Mouse (Mus musculus): ENCODE results near the gene Pacsin3. TPM values are rescaled to one million over a fixed set of nuclear protein-coding genes. Genes with fewer than 3 reads are reported as not detected.
A peak's percentile ranks its signal among the peaks of the same experiment; 100 is the strongest.

The Pacsin3 gene
- polyA plus RNA-seq, 1 experiment from 2014 or later: 35.4 TPM

- ATAC-seq (ENCODE audit: extremely low read depth, insufficient number of reproducible peaks, low FRiP score, low TSS enrichment): no peak
Measured at GRCm38 (mm10) chr2:91244557-91245228, 11.1 kb upstream of the Pacsin3 start.

GRCm38 (mm10) chr2:91248366-91248765 is 7.4 kb upstream of the Pacsin3 start:
- Histone ChIP-seq H3K9ac (no peak overlapping the region), H3K27ac (replicated peaks) (no peak overlapping the region), H3K36me3 (no peaks in the 10 kb centered on the region), H3K4me1 (peaks cover 15% of the 10 kb centered on the region), H3K4me2 (no peak overlapping the region), H3K4me3 (no peak overlapping the region), H3K9me3 (no peaks in the 10 kb centered on the region), H3K27me3 (replicated peaks) (peaks cover 7% of the 10 kb centered on the region)
- 75% methylated on average over 4 of the region's 4 CpGs for WGBS
- no peak for ATAC-seq (ENCODE audit: extremely low read depth, insufficient number of reproducible peaks, low FRiP score, low TSS enrichment)

More at GRCm38 (mm10) chr2:91244557-91245228, 11.1 kb upstream of the Pacsin3 start:
- no peak overlapping the region for H3K4me3 ChIP-seq
- H3K9ac ChIP-seq: no peak overlapping the region
- H3K9me3 ChIP-seq: no peaks in the 10 kb centered on the region
- 62% methylated on average over 5 of the region's 5 CpGs for WGBS
- H3K27me3 ChIP-seq (replicated peaks): no peaks in the 10 kb centered on the region
- no peak overlapping the region for H3K27ac ChIP-seq (replicated peaks)
- H3K4me1 ChIP-seq: no peaks in the 10 kb centered on the region
- no peak overlapping the region for H3K4me2 ChIP-seq
- H3K36me3 ChIP-seq: no peaks in the 10 kb centered on the region

GRCm38 (mm10) chr2:91252001-91252400 is 3.8 kb upstream of the Pacsin3 start:
- Histone ChIP-seq H3K9me3 (no peaks in the 10 kb centered on the region), H3K36me3 (no peaks in the 10 kb centered on the region), H3K27me3 (replicated peaks) (peaks cover 40% of the 10 kb centered on the region), H3K9ac (peak overlapping the region; percentile 37; the same call in 1 of the 2 replicates), H3K27ac (replicated peaks) (peak overlapping the region; percentile 74), H3K4me3 (no peak overlapping the region), H3K4me2 (no peak overlapping the region), H3K4me1 (peaks cover 29% of the 10 kb centered on the region)
- ATAC-seq (ENCODE audit: extremely low read depth, insufficient number of reproducible peaks, low FRiP score, low TSS enrichment): no peak
- 50% methylated on average over 4 of the region's 4 CpGs for whole genome bisulfite sequencing

GRCm38 (mm10) chr2:91252512-91252911 is 3.2 kb upstream of the Pacsin3 start:
- Histone ChIP-seq H3K9me3 (no peaks in the 10 kb centered on the region), H3K27ac (replicated peaks) (peak overlapping the region; percentile 74), H3K4me1 (peaks cover 32% of the 10 kb centered on the region), H3K27me3 (replicated peaks) (peaks cover 40% of the 10 kb centered on the region), H3K36me3 (no peaks in the 10 kb centered on the region), H3K4me2 (no peak overlapping the region), H3K4me3 (no peak overlapping the region), H3K9ac (peak overlapping the region; percentile 37; the same call in 1 of the 2 replicates)
- ATAC-seq (ENCODE audit: extremely low read depth, insufficient number of reproducible peaks, low FRiP score, low TSS enrichment): no peak
- 40% methylated on average over 4 of the region's 4 CpGs for WGBS

- Histone ChIP-seq H3K36me3 (no peaks in the 10 kb centered on the region), H3K9ac (peak overlapping the region; percentile 85; the same call in 1 of the 2 replicates), H3K4me3 (0 out of 2 replicates have a peak overlapping the region, but pooled peaks have one; percentile 82), H3K9me3 (no peaks in the 10 kb centered on the region), H3K4me1 (peaks cover 55% of the 10 kb centered on the region), H3K27me3 (replicated peaks) (peaks cover 46% of the 10 kb centered on the region), H3K27ac (replicated peaks) (no peak overlapping the region), H3K4me2 (peak overlapping the region; percentile 81)
- ATAC-seq (ENCODE audit: extremely low read depth, insufficient number of reproducible peaks, low FRiP score, low TSS enrichment): no peak
- WGBS: 43% methylated on average over 8 of the region's 8 CpGs
Measured at GRCm38 (mm10) chr2:91254725-91255380, 901 bp upstream of the Pacsin3 start.

- Histone ChIP-seq H3K27me3 (replicated peaks) (peaks cover 46% of the 10 kb centered on the region), H3K4me3 (peak overlapping the region; percentile 82), H3K36me3 (peaks cover 12% of the 10 kb centered on the region), H3K4me2 (peak overlapping the region; percentile 81), H3K27ac (replicated peaks) (peak overlapping the region; percentile 77), H3K9me3 (no peaks in the 10 kb centered on the region), H3K4me1 (peaks cover 58% of the 10 kb centered on the region), H3K9ac (peak overlapping the region; percentile 85)
- under 1% methylated on average over 52 of the region's 52 CpGs for WGBS
- peak; percentile 66; the same call in 1 of the 2 replicates for ATAC-seq (ENCODE audit: extremely low read depth, insufficient number of reproducible peaks, low FRiP score, low TSS enrichment)
Measured at GRCm38 (mm10) chr2:91256256-91257125, 737 bp downstream of the Pacsin3 start.

GRCm38 (mm10) chr2:91257126-91257980 is 1.6 kb downstream of the Pacsin3 start:
- peak overlapping the region; percentile 82 for H3K4me3 ChIP-seq
- peaks cover 46% of the 10 kb centered on the region for H3K27me3 ChIP-seq (replicated peaks)
- peak; percentile 47; the same call in 1 of the 2 replicates for ATAC-seq (ENCODE audit: extremely low read depth, insufficient number of reproducible peaks, low FRiP score, low TSS enrichment)
- H3K9me3 ChIP-seq: no peaks in the 10 kb centered on the region
- under 1% methylated on average over 22 of the region's 22 CpGs for WGBS
- H3K9ac ChIP-seq: peak overlapping the region; percentile 85
- peaks cover 49% of the 10 kb centered on the region for H3K4me1 ChIP-seq
- peak overlapping the region; percentile 77 for H3K27ac ChIP-seq (replicated peaks)
- H3K4me2 ChIP-seq: peak overlapping the region; percentile 81
- H3K36me3 ChIP-seq: peaks cover 18% of the 10 kb centered on the region

- Histone ChIP-seq H3K4me1 (peaks cover 43% of the 10 kb centered on the region), H3K9ac (peak overlapping the region; percentile 85), H3K4me3 (peak overlapping the region; percentile 82), H3K27ac (replicated peaks) (peak overlapping the region; percentile 77), H3K9me3 (no peaks in the 10 kb centered on the region), H3K4me2 (peak overlapping the region; percentile 81), H3K27me3 (replicated peaks) (peaks cover 41% of the 10 kb centered on the region), H3K36me3 (peaks cover 25% of the 10 kb centered on the region)
- WGBS: 66% methylated on average over 5 of the region's 5 CpGs
- no peak for ATAC-seq (ENCODE audit: extremely low read depth, insufficient number of reproducible peaks, low FRiP score, low TSS enrichment)
Measured at GRCm38 (mm10) chr2:91258054-91258453, 2.3 kb downstream of the Pacsin3 start.

- WGBS: 42% methylated on average over 1 of the region's 1 CpGs
- no peak overlapping the region for H3K4me3 ChIP-seq
- H3K27me3 ChIP-seq (replicated peaks): peaks cover 33% of the 10 kb centered on the region
- H3K36me3 ChIP-seq: peaks cover 32% of the 10 kb centered on the region
- H3K4me2 ChIP-seq: no peak overlapping the region; the same call in 1 of the 2 replicates
- no peak for ATAC-seq (ENCODE audit: extremely low read depth, insufficient number of reproducible peaks, low FRiP score, low TSS enrichment)
- H3K9ac ChIP-seq: peak overlapping the region; percentile 85; the same call in 1 of the 2 replicates
- H3K27ac ChIP-seq (replicated peaks): peak overlapping the region; percentile 66; the same call in 1 of the 2 replicates
- peaks cover 43% of the 10 kb centered on the region for H3K4me1 ChIP-seq
- no peaks in the 10 kb centered on the region for H3K9me3 ChIP-seq
Measured at GRCm38 (mm10) chr2:91258830-91259229, 3.1 kb downstream of the Pacsin3 start.

- ATAC-seq (ENCODE audit: extremely low read depth, insufficient number of reproducible peaks, low FRiP score, low TSS enrichment): no peak
- peak overlapping the region; percentile 22 for H3K4me2 ChIP-seq
- WGBS: 53% methylated on average over 1 of the region's 1 CpGs
- peak overlapping the region; percentile 58; the same call in 1 of the 2 replicates for H3K9ac ChIP-seq
- H3K27ac ChIP-seq (replicated peaks): peak overlapping the region; percentile 66
- no peak overlapping the region for H3K4me3 ChIP-seq
- peaks cover 49% of the 10 kb centered on the region for H3K4me1 ChIP-seq
- peaks cover 36% of the 10 kb centered on the region for H3K36me3 ChIP-seq
- no peaks in the 10 kb centered on the region for H3K9me3 ChIP-seq
- peaks cover 27% of the 10 kb centered on the region for H3K27me3 ChIP-seq (replicated peaks)
Measured at GRCm38 (mm10) chr2:91259493-91259892, 3.7 kb downstream of the Pacsin3 start.

Data from heart, embryonic 13.5 days (tissue).